Mouse (Mus musculus) cerebellum, adult 9-11 months (tissue): Measurements from ENCODE around the gene Itgb8.

Source experiments
- DNase-seq: peaks from one replicate; pipeline ENCODE4 v3.0.0; 2022

The Itgb8 gene

GRCm38 (mm10) chr12:119238696-119239415 lies at the start of gene Itgb8:
Gene Itgb8 (minus strand): TSS chr12:119238802.
- peak; percentile 3 for DNase-seq

GRCm38 (mm10) chr12:119276282-119276681 lies 37.7 kb upstream of the Itgb8 start:
- no peak for DNase-seq

- no peak for DNase-seq
These were observed 35.0 kb upstream of the Itgb8 start for GRCm38 (mm10) chr12:119273605-119274004.

- DNase-seq = no peak
These were observed 33.4 kb upstream of the Itgb8 start for GRCm38 (mm10) chr12:119271964-119272363.

- DNase-seq = no peak
These were observed 31.4 kb upstream of the Itgb8 start for GRCm38 (mm10) chr12:119270036-119270435.

GRCm38 (mm10) chr12:119268723-119269122 lies 30.1 kb upstream of the Itgb8 start:
- DNase-seq = no peak

GRCm38 (mm10) chr12:119264506-119264905 lies 25.9 kb upstream of the Itgb8 start:
- DNase-seq = no peak

- DNase-seq = no peak
These were observed 10.0 kb upstream of the Itgb8 start for GRCm38 (mm10) chr12:119248581-119248980.

GRCm38 (mm10) chr12:119241071-119241470 lies 2.5 kb upstream of the Itgb8 start:
- no peak for DNase-seq

GRCm38 (mm10) chr12:119237921-119238695 lies 494 bp downstream of the Itgb8 start:
- DNase-seq = peak; percentile 45

GRCm38 (mm10) chr12:119237241-119237920 lies 1.2 kb downstream of the Itgb8 start:
- no peak for DNase-seq

GRCm38 (mm10) chr12:119231831-119232230 lies 6.8 kb downstream of the Itgb8 start:
- DNase-seq = no peak

- no peak for DNase-seq
These were observed 8.2 kb downstream of the Itgb8 start for GRCm38 (mm10) chr12:119230444-119230843.

GRCm38 (mm10) chr12:119229601-119230000 lies 9.0 kb downstream of the Itgb8 start:
- no peak for DNase-seq

GRCm38 (mm10) chr12:119227898-119228297 lies 10.7 kb downstream of the Itgb8 start:
- no peak for DNase-seq

GRCm38 (mm10) chr12:119224699-119225098 lies 13.9 kb downstream of the Itgb8 start:
- no peak for DNase-seq

GRCm38 (mm10) chr12:119219409-119219808 lies 19.2 kb downstream of the Itgb8 start:
- peak; percentile 22 for DNase-seq

- DNase-seq = no peak
These were observed 20.8 kb downstream of the Itgb8 start for GRCm38 (mm10) chr12:119217700-119218265.

GRCm38 (mm10) chr12:119215225-119215624 lies 23.4 kb downstream of the Itgb8 start:
- DNase-seq = no peak

- DNase-seq = no peak
These were observed 27.1 kb downstream of the Itgb8 start for GRCm38 (mm10) chr12:119211533-119211932.

- no peak for DNase-seq
These were observed 28.0 kb downstream of the Itgb8 start for GRCm38 (mm10) chr12:119210590-119210989.

GRCm38 (mm10) chr12:119210073-119210425 lies 28.6 kb downstream of the Itgb8 start:
- no peak for DNase-seq

GRCm38 (mm10) chr12:119209384-119210072 lies 29.1 kb downstream of the Itgb8 start:
- no peak for DNase-seq
